ENCODE assay signal across 18 mouse cellular contexts in the genomic region with DNA sequence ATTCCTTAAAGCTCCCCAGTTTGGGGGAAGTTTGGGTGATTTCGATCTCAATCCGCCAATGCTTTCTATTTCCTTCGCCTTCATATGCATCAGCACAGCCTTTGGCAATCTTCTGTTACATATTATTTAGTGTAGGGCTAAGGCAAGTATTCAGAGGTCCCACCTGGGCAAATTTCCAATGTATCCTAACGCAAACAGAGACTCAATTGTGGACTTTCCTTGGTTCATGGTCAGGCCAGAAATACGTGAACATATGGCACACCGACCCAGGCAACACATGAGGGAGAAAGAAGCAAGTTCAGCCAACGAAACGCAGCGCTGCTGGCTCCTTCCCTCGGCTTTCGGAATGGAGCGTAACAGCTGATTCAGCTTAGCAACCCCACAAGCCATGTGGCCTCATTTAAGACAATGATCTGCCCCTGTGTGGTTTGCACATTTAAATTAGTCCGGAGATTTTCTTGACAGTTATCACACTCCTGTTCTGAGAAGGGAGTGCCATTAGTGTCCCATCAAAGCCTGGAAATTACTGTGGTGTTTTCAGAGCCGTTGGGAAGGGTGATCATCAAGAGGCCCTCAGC.
DNase-seq lines count a peak whose midpoint lies in the region; ATAC-seq and TF ChIP-seq lines count a peak whose summit lies in the region.
"Had no signal": no experiment of that assay in that cellular context is flagged by ENCODE, and none has a peak within 500 bp of the region (broad histone marks: within the 10 kb centered on the region; RNA-seq: fewer than 3 reads in every experiment).

No protein-coding gene starts in this region.

- peaks cover 7% of the 10 kb centered on the region; the same call in 1 of the 2 replicates for H3K4me1 ChIP-seq in hindbrain, embryonic 16.5 days (ENCODE audit: control insufficient read depth, insufficient read depth, low read depth, low read length)
- H3K4me1 ChIP-seq in hindbrain, embryonic 11.5 days (replicated peaks; ENCODE audit: control insufficient read depth, insufficient read depth, low read length) = no peaks in the 10 kb centered on the region
- peaks cover 10% of the 10 kb centered on the region; the same call in 1 of the 2 replicates for H3K4me1 ChIP-seq in embryonic facial prominence, embryonic 14.5 days (ENCODE audit: control insufficient read depth, insufficient read depth, low read length)
- no peaks in the 10 kb centered on the region for H3K4me1 ChIP-seq in kidney, adult 2 months (ENCODE audit: control insufficient read depth, insufficient read depth, low read length)
- H3K4me1 ChIP-seq: lung, embryonic 15.5 days had no signal

- no peak overlapping the region for H3K4me3 ChIP-seq in hindbrain, embryonic 16.5 days (ENCODE audit: low read length)
- H3K4me3 ChIP-seq in hindbrain, embryonic 11.5 days (ENCODE audit: low read depth, low read length) = no peak overlapping the region
- no peak overlapping the region for H3K4me3 ChIP-seq in embryonic facial prominence, embryonic 14.5 days (ENCODE audit: low read depth, low read length)
- H3K4me3 ChIP-seq in kidney, adult 2 months (ENCODE audit: insufficient read depth, low read depth, low read length) = no peak overlapping the region
- H3K4me3 ChIP-seq: lung, embryonic 15.5 days had no signal

- ATAC-seq in hindbrain, embryonic 16.5 days = peak; percentile 58; the same call in 1 of the 2 replicates
- ATAC-seq in hindbrain, embryonic 11.5 days (ENCODE audit: low FRiP score) = no peak
- ATAC-seq in embryonic facial prominence, embryonic 14.5 days (ENCODE audit: low read depth) = peak; percentile 41; the same call in 1 of the 2 replicates

- H3K9ac ChIP-seq in hindbrain, embryonic 16.5 days (ENCODE audit: low read depth, low read length) = no peak overlapping the region
- H3K9ac ChIP-seq in hindbrain, embryonic 11.5 days (ENCODE audit: low read depth, low read length) = no peak overlapping the region
- no peak overlapping the region for H3K9ac ChIP-seq in embryonic facial prominence, embryonic 14.5 days (ENCODE audit: low read depth, low read length)
- H3K9ac ChIP-seq: lung, embryonic 15.5 days had no signal

- TF ChIP-seq POLR2A in kidney, adult 2 months (IDR thresholded peaks at IDR 0.05; ENCODE audit: low read depth, low read length) = no peak

- DNase-seq in embryo, embryonic 11 days = peak; percentile 17
- DNase-seq in embryo, embryonic 10 days (ENCODE audit: low spot score) = no peak
- no peak for DNase-seq in hindbrain, embryonic 11.5 days (ENCODE audit: low spot score)
- peak; percentile 52 for DNase-seq in Muller cell, postnatal 12 days (ENCODE audit: inconsistent ontology term)
- peak; percentile 70 for DNase-seq in embryonic facial prominence, embryonic 14.5 days (ENCODE audit: low spot score)
- no peak for DNase-seq in kidney, adult 2 months
- no peak for DNase-seq in adrenal gland, adult 8-10 months
- DNase-seq: adrenal gland, adult 2 months; cerebellum, adult 2 months; kidney, adult 11 months; kidney, postnatal 25 days; layer of hippocampus, adult 9-11 months; right cerebral cortex, postnatal 4 days; thymus, postnatal 14 days had no signal

- H3K27me3 ChIP-seq in hindbrain, embryonic 16.5 days (replicated peaks; ENCODE audit: control insufficient read depth, insufficient read depth, low read length) = no peaks in the 10 kb centered on the region
- H3K27me3 ChIP-seq in hindbrain, embryonic 11.5 days (ENCODE audit: control insufficient read depth, insufficient read depth, low read length) = no peaks in the 10 kb centered on the region
- H3K27me3 ChIP-seq in embryonic facial prominence, embryonic 14.5 days (replicated peaks; ENCODE audit: control insufficient read depth, insufficient read depth, low read length) = no peaks in the 10 kb centered on the region
- no peaks in the 10 kb centered on the region for H3K27me3 ChIP-seq in kidney, adult 2 months (replicated peaks; ENCODE audit: control insufficient read depth, insufficient read depth, low read length)
- H3K27me3 ChIP-seq: CH12.LX; lung, embryonic 15.5 days had no signal

- no peak for TF ChIP-seq CTCF in kidney, adult 2 months (conservative IDR thresholded peaks at IDR 0.05; ENCODE audit: insufficient read depth, insufficient read length, low read depth, low read length)

- no peak overlapping the region for H3K27ac ChIP-seq in hindbrain, embryonic 16.5 days (ENCODE audit: low read depth, low read length)
- H3K27ac ChIP-seq in hindbrain, embryonic 11.5 days (ENCODE audit: low read depth, low read length) = no peak overlapping the region
- H3K27ac ChIP-seq in embryonic facial prominence, embryonic 14.5 days (replicated peaks; ENCODE audit: low read depth, low read length) = no peak overlapping the region
- H3K27ac ChIP-seq in kidney, adult 2 months (ENCODE audit: insufficient read depth, low read depth, low read length) = no peak overlapping the region
- H3K27ac ChIP-seq: lung, embryonic 15.5 days had no signal

- H3K36me3 ChIP-seq in hindbrain, embryonic 16.5 days (ENCODE audit: control insufficient read depth, insufficient read depth, low read length) = no peaks in the 10 kb centered on the region
- no peaks in the 10 kb centered on the region for H3K36me3 ChIP-seq in hindbrain, embryonic 11.5 days (ENCODE audit: control insufficient read depth, insufficient read depth, low read length)
- H3K36me3 ChIP-seq in embryonic facial prominence, embryonic 14.5 days (ENCODE audit: control insufficient read depth, insufficient read depth, low read length) = no peaks in the 10 kb centered on the region
- H3K36me3 ChIP-seq in kidney, adult 2 months (ENCODE audit: control insufficient read depth, insufficient read depth, low read length) = no peaks in the 10 kb centered on the region
- H3K36me3 ChIP-seq: lung, embryonic 15.5 days had no signal

- H3K9me3 ChIP-seq in hindbrain, embryonic 16.5 days (ENCODE audit: control insufficient read depth, low read length) = no peaks in the 10 kb centered on the region
- no peaks in the 10 kb centered on the region for H3K9me3 ChIP-seq in hindbrain, embryonic 11.5 days (ENCODE audit: control insufficient read depth, low read length)
- H3K9me3 ChIP-seq in embryonic facial prominence, embryonic 14.5 days (ENCODE audit: control insufficient read depth, low read length) = no peaks in the 10 kb centered on the region
- H3K9me3 ChIP-seq: lung, embryonic 15.5 days had no signal

- H3K4me2 ChIP-seq in hindbrain, embryonic 16.5 days (ENCODE audit: low read length) = no peak overlapping the region
- no peak overlapping the region for H3K4me2 ChIP-seq in hindbrain, embryonic 11.5 days (replicated peaks; ENCODE audit: low read depth, low read length)
- no peak overlapping the region for H3K4me2 ChIP-seq in embryonic facial prominence, embryonic 14.5 days (ENCODE audit: low read depth, low read length)
- H3K4me2 ChIP-seq: liver, embryonic 11.5 days; lung, embryonic 15.5 days had no signal

- WGBS in hindbrain, embryonic 16.5 days = 47% methylated on average over 14 of the region's 14 CpGs
- WGBS in hindbrain, embryonic 11.5 days = 82% methylated on average over 14 of the region's 14 CpGs
- WGBS in embryonic facial prominence, embryonic 14.5 days = 36% methylated on average over 14 of the region's 14 CpGs
- 68% methylated on average over 14 of the region's 14 CpGs for WGBS in kidney, adult 2 months

Comparison
In these comparisons a context has a peak if more than half of its experiments do, and no peak if none do; other contexts are left out.
1. DNase-seq: peak in embryo, embryonic 11 days (single experiment), Muller cell, postnatal 12 days (single experiment) and embryonic facial prominence, embryonic 14.5 days (single experiment); none in embryo, embryonic 10 days (single experiment), hindbrain, embryonic 11.5 days (single experiment), kidney, adult 2 months (single experiment) and adrenal gland, adult 8-10 months (single experiment).